Mouse (Mus musculus) liver, embryonic 13.5 days (tissue): ENCODE results near the gene Cyp2c55. TPM values are rescaled to one million over a fixed set of nuclear protein-coding genes. Genes with fewer than 3 reads are reported as not detected.

Experiments used
- microRNA-seq: library from miRNA; unstranded; fragments of <30 nt; microRNA quantifications from one replicate; pipeline ENCODE4, GENCODE M21; 2016
- polyA plus RNA-seq: library from polyadenylated mRNA; unstranded; fragments of >200 nt; fragmentation: Nextera tagmentation; extraction: Ambion mirVana; gene quantifications from 2 replicates; pipeline ENCODE4 v1.2.1, GENCODE M21; 2015

The Cyp2c55 gene
- polyA plus RNA-seq, 1 experiment from 2014 or later: not detected

Small RNA genes within 50 kb of the gene (microRNA-seq; reads per million reads assigned to microRNA genes)
- not detected for gene Gm23800

Other genes starting within 250 kb of the Cyp2c55 start
- 5.8 and 7.3 TPM in 2 replicates for gene Noc3l, start 187.8 kb upstream of the Cyp2c55 start, polyA plus RNA-seq
- gene Tbc1d12, start 170.4 kb upstream of the Cyp2c55 start, polyA plus RNA-seq: 1.2 and 1.4 TPM in 2 replicates
- gene Hells, start 76.1 kb upstream of the Cyp2c55 start, polyA plus RNA-seq: 33.0 and 52.0 TPM in 2 replicates
- gene Cyp2c65, start 54.0 kb downstream of the Cyp2c55 start, polyA plus RNA-seq: not detected in 2 replicates
- not detected in 2 replicates for gene Cyp2c66, start 106.9 kb downstream of the Cyp2c55 start, polyA plus RNA-seq